Mouse (Mus musculus): ENCODE measurements around the gene Hoxb8. TPM values are rescaled to one million over a fixed set of nuclear protein-coding genes. Genes with fewer than 3 reads are reported as not detected.

Hoxb8 gene
- polyA plus RNA-seq, 1 experiment from 2014 or later: 27.9 TPM

DNA sequence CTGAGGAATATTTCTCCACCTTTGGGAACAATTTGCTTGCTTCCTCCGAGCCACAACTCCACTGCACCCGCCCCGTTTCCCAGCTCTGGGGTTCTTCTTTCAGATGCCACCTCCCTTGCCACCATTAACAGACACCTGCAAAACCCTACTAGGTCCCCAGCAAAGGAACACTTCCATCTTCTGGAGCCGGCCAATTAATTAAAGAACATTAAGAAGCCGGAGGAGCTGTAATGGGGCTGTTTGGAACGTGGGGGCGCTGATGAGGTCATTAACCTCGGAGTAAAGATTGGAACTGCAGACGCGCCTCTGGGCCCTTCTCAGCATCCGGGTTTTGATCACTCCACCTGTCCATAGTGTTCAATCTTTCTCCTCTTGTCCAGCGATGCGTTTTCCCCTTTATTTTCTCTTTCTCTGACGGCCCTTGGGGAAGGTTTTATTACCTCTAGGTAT lies 25.7 kb upstream of the Hoxb8 start:
- Histone ChIP-seq H3K27ac (ENCODE audit: low read depth, low read length) (no peak overlapping the region), H3K27me3 (ENCODE audit: control insufficient read depth, insufficient read depth, low read length) (peaks cover 72% of the 10 kb centered on the region), H3K4me2 (ENCODE audit: low read depth) (peak overlapping the region; percentile 41), H3K4me1 (ENCODE audit: control insufficient read depth, insufficient read depth, low read length) (peaks cover 45% of the 10 kb centered on the region), H3K9me3 (ENCODE audit: control insufficient read depth, low read length) (no peaks in the 10 kb centered on the region), H3K4me3 (ENCODE audit: low read depth, low read length) (peak overlapping the region; percentile 57), H3K36me3 (ENCODE audit: control insufficient read depth, insufficient read depth, low read length) (no peaks in the 10 kb centered on the region), H3K9ac (ENCODE audit: low read length) (peak overlapping the region; percentile 58)
- ATAC-seq (ENCODE audit: insufficient read depth, low FRiP score, low TSS enrichment): no peak
- WGBS: 6% methylated on average over 14 of the region's 14 CpGs
- DNase-seq (ENCODE audit: low spot score): peak; percentile 29

DNA sequence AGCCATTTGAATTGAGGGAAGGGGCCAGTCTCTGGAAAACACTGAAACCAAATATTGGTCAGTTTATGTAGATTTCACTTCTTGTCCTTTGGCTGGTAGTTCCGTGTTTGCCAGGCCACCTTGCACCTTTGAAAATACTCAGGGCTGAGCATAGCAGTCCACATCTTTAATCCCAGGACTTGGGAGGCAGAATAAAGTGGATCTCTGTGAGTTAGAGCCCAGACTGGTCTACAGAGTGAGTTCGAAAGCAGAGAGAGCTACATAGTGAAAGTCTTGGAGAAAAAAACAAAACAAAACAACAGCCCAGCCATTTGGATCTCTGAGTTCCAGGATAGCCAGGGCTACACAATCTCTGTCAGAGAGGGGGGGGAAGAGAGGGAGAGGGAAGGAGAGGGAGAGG lies 24.6 kb upstream of the Hoxb8 start:
- ATAC-seq (ENCODE audit: insufficient read depth, low FRiP score, low TSS enrichment): no peak
- Histone ChIP-seq H3K27ac (ENCODE audit: low read depth, low read length) (no peak overlapping the region), H3K9me3 (ENCODE audit: control insufficient read depth, low read length) (no peaks in the 10 kb centered on the region), H3K4me3 (ENCODE audit: low read depth, low read length) (no peak overlapping the region), H3K9ac (ENCODE audit: low read length) (no peak overlapping the region), H3K4me1 (ENCODE audit: control insufficient read depth, insufficient read depth, low read length) (peaks cover 50% of the 10 kb centered on the region), H3K36me3 (ENCODE audit: control insufficient read depth, insufficient read depth, low read length) (no peaks in the 10 kb centered on the region), H3K27me3 (ENCODE audit: control insufficient read depth, insufficient read depth, low read length) (peaks cover 67% of the 10 kb centered on the region), H3K4me2 (ENCODE audit: low read depth) (0 out of 2 replicates have a peak overlapping the region, but pooled peaks have one; percentile 5)
- 22% methylated on average over 2 of the region's 2 CpGs for WGBS
- no peak for DNase-seq (ENCODE audit: low spot score)

DNA sequence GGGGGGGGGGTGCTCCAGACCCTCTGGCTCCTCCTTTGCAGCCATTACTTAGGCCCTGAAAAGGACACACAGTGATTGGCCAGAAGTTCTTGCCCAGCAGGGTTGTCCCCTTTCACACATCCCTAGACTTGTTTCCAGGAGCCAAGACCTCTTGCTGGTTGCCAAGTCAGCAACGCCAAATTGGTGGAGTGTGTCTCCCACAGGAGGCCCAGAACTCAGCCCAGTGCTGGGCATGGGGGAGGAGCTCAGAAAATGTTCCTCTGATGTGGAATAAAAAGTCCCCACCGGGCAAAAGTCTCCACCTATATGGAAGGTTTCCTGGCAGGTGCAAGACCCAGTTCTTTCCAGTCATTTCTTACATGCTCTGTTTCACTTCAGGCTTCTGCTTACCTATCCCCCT lies 22.7 kb upstream of the Hoxb8 start:
- Histone ChIP-seq H3K27me3 (ENCODE audit: control insufficient read depth, insufficient read depth, low read length) (peaks cover 53% of the 10 kb centered on the region), H3K4me3 (ENCODE audit: low read depth, low read length) (no peak overlapping the region), H3K4me2 (ENCODE audit: low read depth) (no peak overlapping the region), H3K9ac (ENCODE audit: low read length) (no peak overlapping the region), H3K36me3 (ENCODE audit: control insufficient read depth, insufficient read depth, low read length) (no peaks in the 10 kb centered on the region), H3K4me1 (ENCODE audit: control insufficient read depth, insufficient read depth, low read length) (peaks cover 58% of the 10 kb centered on the region), H3K27ac (ENCODE audit: low read depth, low read length) (no peak overlapping the region), H3K9me3 (ENCODE audit: control insufficient read depth, low read length) (no peaks in the 10 kb centered on the region)
- DNase-seq (ENCODE audit: low spot score): peak; percentile 13
- WGBS: 3% methylated on average over 2 of the region's 2 CpGs
- ATAC-seq (ENCODE audit: insufficient read depth, low FRiP score, low TSS enrichment): no peak

DNA sequence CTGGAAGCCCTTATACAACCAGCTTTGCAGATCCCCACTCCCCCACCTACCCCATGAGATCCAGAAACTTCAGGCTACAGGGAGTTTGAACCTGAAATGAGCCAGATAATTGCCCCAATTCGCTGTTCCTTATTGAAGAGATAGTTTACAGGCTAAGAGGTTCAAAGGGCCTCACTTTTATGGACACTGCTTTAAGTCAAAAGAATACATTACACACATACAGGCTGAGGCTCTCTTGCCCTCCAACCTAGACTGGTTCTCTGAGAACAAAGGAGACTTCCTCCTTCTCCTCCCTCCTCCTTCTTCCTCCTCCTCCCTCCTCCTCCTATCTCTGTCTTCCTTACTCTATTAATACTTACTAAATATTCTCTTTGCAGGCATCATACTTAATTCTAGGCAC lies 22.2 kb upstream of the Hoxb8 start:
- Histone ChIP-seq H3K36me3 (ENCODE audit: control insufficient read depth, insufficient read depth, low read length) (no peaks in the 10 kb centered on the region), H3K27me3 (ENCODE audit: control insufficient read depth, insufficient read depth, low read length) (peaks cover 50% of the 10 kb centered on the region), H3K9me3 (ENCODE audit: control insufficient read depth, low read length) (no peaks in the 10 kb centered on the region), H3K9ac (ENCODE audit: low read length) (no peak overlapping the region), H3K27ac (ENCODE audit: low read depth, low read length) (no peak overlapping the region), H3K4me3 (ENCODE audit: low read depth, low read length) (no peak overlapping the region), H3K4me2 (ENCODE audit: low read depth) (no peak overlapping the region), H3K4me1 (ENCODE audit: control insufficient read depth, insufficient read depth, low read length) (peaks cover 58% of the 10 kb centered on the region)
- WGBS: 0% methylated on average over 1 of the region's 1 CpGs
- ATAC-seq (ENCODE audit: insufficient read depth, low FRiP score, low TSS enrichment) (no peak), DNase-seq (ENCODE audit: low spot score) (no peak)

DNA sequence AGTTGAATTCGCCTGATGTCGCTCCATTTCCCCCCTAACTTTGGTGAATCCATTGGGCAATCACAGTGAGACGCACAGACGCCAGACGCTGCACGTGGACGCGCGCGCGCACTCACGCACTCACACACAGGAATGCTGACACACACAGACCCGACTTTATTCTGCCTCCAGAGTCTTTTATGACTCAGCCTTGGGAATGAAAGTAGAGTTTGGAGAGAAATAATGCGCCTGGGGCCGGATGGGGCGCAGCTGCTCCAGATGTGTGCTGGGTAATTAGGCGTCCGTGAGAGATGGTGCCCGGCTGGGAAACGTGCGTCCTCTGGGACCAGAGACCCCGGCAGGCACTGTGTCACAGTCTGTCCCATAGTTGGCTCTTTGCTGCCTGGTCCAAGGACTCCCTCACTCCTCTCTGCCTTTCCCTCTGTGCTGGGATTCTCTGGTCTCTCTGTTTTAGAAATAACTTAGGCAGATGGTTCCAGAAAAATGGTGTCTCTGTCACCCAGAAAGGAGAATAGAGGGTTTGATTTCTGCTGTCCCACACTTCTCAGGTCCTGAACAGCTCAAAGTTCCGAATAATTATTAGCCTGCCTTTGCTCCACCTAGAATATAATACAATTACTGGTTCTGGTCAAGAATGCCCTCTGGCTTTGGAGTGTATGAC lies 21.3 kb upstream of the Hoxb8 start:
- DNase-seq (ENCODE audit: low spot score): peak; percentile 61
- ATAC-seq (ENCODE audit: insufficient read depth, low FRiP score, low TSS enrichment): peak; percentile 52; the same call in 1 of the 2 replicates
- Histone ChIP-seq H3K4me2 (ENCODE audit: low read depth) (peak overlapping the region; percentile 24), H3K4me3 (ENCODE audit: low read depth, low read length) (peak overlapping the region; percentile 4; the same call in 1 of the 2 replicates), H3K27me3 (ENCODE audit: control insufficient read depth, insufficient read depth, low read length) (peaks cover 43% of the 10 kb centered on the region), H3K36me3 (ENCODE audit: control insufficient read depth, insufficient read depth, low read length) (no peaks in the 10 kb centered on the region), H3K27ac (ENCODE audit: low read depth, low read length) (0 out of 2 replicates have a peak overlapping the region, but pooled peaks have one; percentile 34), H3K4me1 (ENCODE audit: control insufficient read depth, insufficient read depth, low read length) (peaks cover 53% of the 10 kb centered on the region), H3K9me3 (ENCODE audit: control insufficient read depth, low read length) (no peaks in the 10 kb centered on the region), H3K9ac (ENCODE audit: low read length) (peak overlapping the region; percentile 32; the same call in 1 of the 2 replicates)
- 1% methylated on average over 23 of the region's 23 CpGs for WGBS

DNA sequence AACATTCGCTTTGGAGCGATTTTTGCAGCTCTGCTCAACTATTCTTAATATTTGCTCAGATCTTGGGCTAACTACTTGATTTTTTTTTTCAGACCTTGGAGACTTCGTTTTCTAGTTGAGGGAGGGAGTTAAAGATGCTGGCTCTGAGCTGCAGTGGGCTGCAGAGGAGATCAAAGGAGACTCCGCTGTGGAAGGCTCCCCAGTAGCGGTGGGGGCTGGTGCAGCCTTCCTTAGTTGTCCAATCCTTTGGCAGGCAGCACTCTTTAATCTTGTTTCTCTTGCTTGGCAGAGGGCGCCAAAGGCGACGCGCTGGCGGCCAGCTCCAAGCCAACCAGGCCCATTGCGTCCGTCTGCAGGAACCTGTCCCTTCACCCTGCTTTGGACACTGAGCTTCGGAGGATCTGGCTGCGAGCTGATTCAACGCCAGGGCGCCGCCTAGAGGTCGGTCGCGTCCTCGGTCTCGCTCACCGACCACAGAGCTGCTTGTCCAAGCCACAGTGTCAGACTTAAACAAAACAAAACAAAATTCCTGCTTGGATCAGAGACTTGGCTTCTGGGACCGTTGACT lies 20.3 kb upstream of the Hoxb8 start:
- H3K9me3 ChIP-seq (ENCODE audit: control insufficient read depth, low read length): no peaks in the 10 kb centered on the region
- 2% methylated on average over 24 of the region's 24 CpGs for WGBS
- H3K27ac ChIP-seq (ENCODE audit: low read depth, low read length): no peak overlapping the region
- H3K27me3 ChIP-seq (ENCODE audit: control insufficient read depth, insufficient read depth, low read length): peaks cover 36% of the 10 kb centered on the region
- no peaks in the 10 kb centered on the region for H3K36me3 ChIP-seq (ENCODE audit: control insufficient read depth, insufficient read depth, low read length)
- ATAC-seq (ENCODE audit: insufficient read depth, low FRiP score, low TSS enrichment) (no peak), DNase-seq (ENCODE audit: low spot score) (peak; percentile 90)
- H3K4me2 ChIP-seq (ENCODE audit: low read depth): peak overlapping the region; percentile 25; the same call in 1 of the 2 replicates
- H3K4me1 ChIP-seq (ENCODE audit: control insufficient read depth, insufficient read depth, low read length): peaks cover 47% of the 10 kb centered on the region
- H3K4me3 ChIP-seq (ENCODE audit: low read depth, low read length): no peak overlapping the region
- no peak overlapping the region for H3K9ac ChIP-seq (ENCODE audit: low read length)

DNA sequence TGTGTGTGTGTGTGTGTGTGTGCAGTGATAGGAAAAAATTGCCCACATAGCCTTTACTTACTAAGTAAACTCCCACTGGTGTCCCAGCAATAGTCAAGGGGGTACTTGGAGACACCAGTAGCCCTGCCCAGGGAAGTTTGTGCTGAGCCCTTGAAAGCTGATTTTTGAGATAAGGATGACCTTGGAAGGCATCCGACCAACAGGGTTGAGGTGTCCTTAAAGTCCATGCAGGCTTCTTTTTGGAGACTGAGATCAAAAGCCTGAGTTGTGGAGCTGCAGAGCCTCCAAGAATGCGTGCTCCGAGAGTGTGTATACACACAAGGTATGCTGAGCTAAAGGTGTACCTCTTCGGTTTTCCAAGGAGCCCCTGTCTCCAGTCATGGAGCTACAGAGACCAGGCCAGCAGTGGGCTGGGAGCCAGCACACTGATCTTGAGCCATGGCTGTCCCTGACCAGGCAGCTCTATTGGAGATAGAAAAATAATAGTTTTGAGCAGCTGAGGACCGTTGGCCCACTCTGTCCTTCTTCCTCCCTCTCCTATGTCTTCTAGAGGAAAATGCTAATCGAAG lies 19.4 kb upstream of the Hoxb8 start:
- 15% methylated on average over 6 of the region's 6 CpGs for WGBS
- H3K36me3 ChIP-seq (ENCODE audit: control insufficient read depth, insufficient read depth, low read length): no peaks in the 10 kb centered on the region
- H3K4me2 ChIP-seq (ENCODE audit: low read depth): no peak overlapping the region
- H3K9me3 ChIP-seq (ENCODE audit: control insufficient read depth, low read length): no peaks in the 10 kb centered on the region
- H3K4me3 ChIP-seq (ENCODE audit: low read depth, low read length): no peak overlapping the region
- ATAC-seq (ENCODE audit: insufficient read depth, low FRiP score, low TSS enrichment) (no peak), DNase-seq (ENCODE audit: low spot score) (peak; percentile 32)
- peaks cover 44% of the 10 kb centered on the region for H3K4me1 ChIP-seq (ENCODE audit: control insufficient read depth, insufficient read depth, low read length)
- peaks cover 32% of the 10 kb centered on the region for H3K27me3 ChIP-seq (ENCODE audit: control insufficient read depth, insufficient read depth, low read length)
- no peak overlapping the region for H3K27ac ChIP-seq (ENCODE audit: low read depth, low read length)
- H3K9ac ChIP-seq (ENCODE audit: low read length): no peak overlapping the region

DNA sequence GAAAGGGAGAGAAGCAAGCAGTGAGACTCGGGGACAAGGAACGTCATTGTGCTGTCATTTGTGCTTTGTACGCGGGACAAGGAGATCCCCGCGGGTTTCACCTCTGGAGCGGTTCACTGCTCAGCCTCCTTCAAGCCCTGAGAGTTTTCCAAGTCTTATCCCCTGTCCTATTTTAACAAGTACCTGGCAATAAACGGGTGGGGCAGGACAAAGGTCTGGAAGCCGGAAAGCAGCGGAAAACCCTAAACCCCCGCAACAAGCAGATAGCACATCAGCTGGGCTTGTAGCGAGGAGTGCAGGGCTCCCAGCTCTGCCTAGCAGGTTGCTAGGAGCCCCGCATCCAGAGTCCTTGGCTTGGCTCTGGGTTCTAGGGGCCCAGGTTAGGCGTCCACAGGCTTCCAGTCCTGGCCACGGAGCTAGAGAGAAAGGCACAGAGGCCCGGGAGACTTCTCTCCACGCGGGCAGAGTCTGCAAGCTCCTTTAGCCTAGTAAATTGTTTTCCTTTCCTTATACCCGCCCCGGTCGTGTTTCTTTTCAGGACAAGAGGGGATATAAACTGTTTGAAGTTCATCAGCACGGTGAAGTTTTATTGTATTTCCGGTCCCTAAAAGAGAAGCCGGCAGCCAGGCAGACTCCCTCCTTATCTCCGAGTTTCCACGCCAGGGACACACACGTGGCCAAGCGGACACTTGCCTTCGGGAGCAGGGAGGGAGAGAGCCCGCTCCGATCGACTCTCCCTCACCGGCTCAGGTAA lies 17.9 kb upstream of the Hoxb8 start:
- H3K9ac ChIP-seq (ENCODE audit: low read length): peak overlapping the region; percentile 57
- WGBS: 4% methylated on average over 33 of the region's 33 CpGs
- H3K36me3 ChIP-seq (ENCODE audit: control insufficient read depth, insufficient read depth, low read length): no peaks in the 10 kb centered on the region
- ATAC-seq (ENCODE audit: insufficient read depth, low FRiP score, low TSS enrichment) (no peak), DNase-seq (ENCODE audit: low spot score) (peak; percentile 52)
- 0 out of 2 replicates have a peak overlapping the region, but pooled peaks have one; percentile 17 for H3K27ac ChIP-seq (ENCODE audit: low read depth, low read length)
- peak overlapping the region; percentile 22 for H3K4me3 ChIP-seq (ENCODE audit: low read depth, low read length)
- H3K4me1 ChIP-seq (ENCODE audit: control insufficient read depth, insufficient read depth, low read length): peaks cover 50% of the 10 kb centered on the region
- H3K27me3 ChIP-seq (ENCODE audit: control insufficient read depth, insufficient read depth, low read length): peaks cover 25% of the 10 kb centered on the region
- H3K4me2 ChIP-seq (ENCODE audit: low read depth): peak overlapping the region; percentile 45
- no peaks in the 10 kb centered on the region for H3K9me3 ChIP-seq (ENCODE audit: control insufficient read depth, low read length)

Measured in neural tube, embryonic 11.5 days (tissue).